Mouse (Mus musculus): ENCODE data around the gene Fh1.

DNA sequence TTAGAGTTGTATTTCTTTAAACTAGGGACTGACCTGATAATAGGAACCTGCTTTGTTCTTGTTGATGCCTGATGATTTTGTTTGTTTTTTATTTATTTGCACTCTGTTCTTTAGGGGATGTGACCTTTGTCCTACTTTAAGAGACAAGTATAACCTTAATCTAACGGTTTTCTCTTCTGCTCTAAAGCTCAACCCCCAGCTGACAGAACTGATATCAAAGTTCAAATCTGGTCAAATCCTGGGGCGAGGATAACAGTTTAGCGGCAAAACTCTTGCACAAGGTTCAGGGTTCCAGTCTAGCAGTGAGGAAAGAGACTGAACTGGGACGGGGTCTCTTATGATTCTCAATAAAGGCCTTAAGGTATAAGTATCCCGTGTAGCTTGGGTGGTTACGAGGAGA is 3.8 kb upstream of the Fh1 start:
- TF ChIP-seq POLR2A (IDR thresholded peaks at IDR 0.05; ENCODE audit: control insufficient read depth in 1 of 2, insufficient read depth in 1 of 2, low read depth in 1 of 2, low read length in 2 of 2, poor library complexity in 1 of 2) = no peak
- no peak for TF ChIP-seq TCF12 (IDR thresholded peaks at IDR 0.05; ENCODE audit: low read depth, low read length)
- TF ChIP-seq CTCF (IDR thresholded peaks at IDR 0.05 in 2 of 3, conservative IDR thresholded peaks at IDR 0.05 in 1 of 3; ENCODE audit: control insufficient read depth in 1 of 3, insufficient read depth in 1 of 3, low read depth in 2 of 3, low read length in 3 of 3, poor library complexity in 1 of 3, severe bottlenecking in 1 of 3) = no peak

Measured in MEL (cell line).